Mouse (Mus musculus) liver, embryonic 14.5 days (tissue): ENCODE data around the gene Sec24a.
"Not testable (repeated sequence)": the region's sequence is repeated elsewhere in the genome, so short reads cannot be mapped to it uniquely, and the experiment has no call there.

Experiments
- CTCF ChIP-seq: IDR thresholded peaks from 2 replicates; pipeline ENCODE4 v1.5.1; 2016; ENCODE audit warnings: antibody characterized with exemption, low read depth, control low read depth
- EP300 ChIP-seq: IDR thresholded peaks from 2 replicates; pipeline ENCODE4 v1.6.1; 2016; ENCODE audit warnings: antibody characterized with exemption, low read depth

DNA sequence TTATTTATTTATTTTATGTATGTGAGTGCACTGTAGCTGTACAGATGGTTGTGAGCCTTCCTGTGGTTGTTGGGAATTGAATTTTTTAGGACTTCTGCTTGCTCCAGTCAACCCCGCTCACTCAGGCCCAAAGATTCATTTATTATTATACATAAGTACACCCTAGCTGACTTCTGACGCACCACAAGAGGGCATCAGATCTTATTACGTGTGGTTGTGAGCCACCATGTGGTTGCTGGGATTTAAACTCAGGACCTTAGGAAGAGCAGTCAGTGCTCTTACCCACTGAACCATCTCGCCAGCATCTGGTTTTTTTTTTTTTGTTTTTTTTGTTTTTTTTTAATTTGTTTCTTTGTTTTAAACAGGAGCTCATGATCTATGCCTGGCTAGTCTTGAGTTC is 26.3 kb upstream of the Sec24a start:
- peak; percentile 37; the same call in 1 of the 2 replicates for TF ChIP-seq CTCF
- not testable (repeated sequence) for TF ChIP-seq EP300
